Mouse (Mus musculus): Measurements from ENCODE around the gene Palb2.

Gene Palb2

GRCm38 (mm10) chr7:122132497-122133337 is at the start of gene Palb2, which contains the start of gene Dctn5:
Palb2 (minus strand) TSS chr7:122132985.
Dctn5 (plus strand) TSS chr7:122133041.
- DNase-seq (ENCODE audit: low spot score in 2 of 2), result peak; percentile 95 to 97

- no peak for DNase-seq (ENCODE audit: low spot score in 2 of 2)
These were observed 47.9 kb upstream of the Palb2 start for GRCm38 (mm10) chr7:122180720-122181119.

GRCm38 (mm10) chr7:122171613-122172012 is 38.8 kb upstream of the Palb2 start:
- DNase-seq (ENCODE audit: low spot score in 2 of 2), result no peak

GRCm38 (mm10) chr7:122170705-122171104 is 37.9 kb upstream of the Palb2 start:
- DNase-seq (ENCODE audit: low spot score in 2 of 2), result no peak

GRCm38 (mm10) chr7:122167203-122167602 is 34.4 kb upstream of the Palb2 start:
- no peak for DNase-seq (ENCODE audit: low spot score in 2 of 2)

- DNase-seq (ENCODE audit: low spot score in 2 of 2), result no peak
These were observed 31.0 kb upstream of the Palb2 start for GRCm38 (mm10) chr7:122163766-122164165.

- DNase-seq (ENCODE audit: low spot score in 2 of 2), result no peak
These were observed 27.3 kb upstream of the Palb2 start for GRCm38 (mm10) chr7:122160037-122160436.

- DNase-seq (ENCODE audit: low spot score in 2 of 2), result peak; percentile 54 to 64
These were observed 26.4 kb upstream of the Palb2 start, which contains the start of gene Plk1 for GRCm38 (mm10) chr7:122158915-122159902. Plk1 (plus strand) TSS chr7:122159439.

GRCm38 (mm10) chr7:122158488-122158887 is 25.7 kb upstream of the Palb2 start:
- DNase-seq (ENCODE audit: low spot score in 2 of 2), result no peak

GRCm38 (mm10) chr7:122152473-122152872 is 19.7 kb upstream of the Palb2 start:
- no peak for DNase-seq (ENCODE audit: low spot score in 2 of 2)

GRCm38 (mm10) chr7:122140991-122141390 is 8.2 kb upstream of the Palb2 start:
- no peak for DNase-seq (ENCODE audit: low spot score in 2 of 2)

- no peak for DNase-seq (ENCODE audit: low spot score in 2 of 2)
These were observed 5.4 kb upstream of the Palb2 start for GRCm38 (mm10) chr7:122138190-122138589.

GRCm38 (mm10) chr7:122137071-122137470 is 4.3 kb upstream of the Palb2 start:
- DNase-seq (ENCODE audit: low spot score in 2 of 2), result no peak

GRCm38 (mm10) chr7:122135070-122135469 is 2.3 kb upstream of the Palb2 start:
- DNase-seq (ENCODE audit: low spot score in 2 of 2), result no peak

GRCm38 (mm10) chr7:122133338-122133625 is 497 bp upstream of the Palb2 start:
- no peak for DNase-seq (ENCODE audit: low spot score in 2 of 2)

- no peak for DNase-seq (ENCODE audit: low spot score in 2 of 2)
These were observed 951 bp downstream of the Palb2 start for GRCm38 (mm10) chr7:122131834-122132233.

GRCm38 (mm10) chr7:122126946-122127345 is 5.8 kb downstream of the Palb2 start:
- no peak for DNase-seq (ENCODE audit: low spot score in 2 of 2)

- no peak for DNase-seq (ENCODE audit: low spot score in 2 of 2)
These were observed 7.1 kb downstream of the Palb2 start for GRCm38 (mm10) chr7:122125636-122126035.

- DNase-seq (ENCODE audit: low spot score in 2 of 2), result no peak
These were observed 9.3 kb downstream of the Palb2 start for GRCm38 (mm10) chr7:122123518-122123917.

GRCm38 (mm10) chr7:122108206-122108605 is 24.6 kb downstream of the Palb2 start:
- DNase-seq (ENCODE audit: low spot score in 2 of 2), result no peak

- peak; percentile 70 to 81 for DNase-seq (ENCODE audit: low spot score in 2 of 2)
These were observed 31.0 kb downstream of the Palb2 start, which contains the start of gene Ndufab1 for GRCm38 (mm10) chr7:122101747-122102244. Ndufab1 (minus strand) TSS chr7:122101886.

Data from frontal cortex, postnatal 25 days (tissue).